ENCODE assay signal across 15 mouse cellular contexts in genomic region chr15:27994870-27995269, GRCm38 (mm10). TPM values are rescaled to one million over a fixed set of nuclear protein-coding genes. Genes with fewer than 3 reads are reported as not detected.
DNase-seq lines count a peak whose midpoint lies in the region; ATAC-seq and TF ChIP-seq lines count a peak whose summit lies in the region.
"Had no signal": no experiment of that assay in that cellular context is flagged by ENCODE, and none has a peak within 500 bp of the region (broad histone marks: within the 10 kb centered on the region; RNA-seq: fewer than 3 reads in every experiment).

No protein-coding gene starts in this region.

- no peaks in the 10 kb centered on the region for H3K36me3 ChIP-seq in stomach, embryonic 14.5 days (ENCODE audit: control insufficient read depth, insufficient read depth, low read length)
- H3K36me3 ChIP-seq in stomach, postnatal 0 days (ENCODE audit: control insufficient read depth, insufficient read depth, low read length) = no peaks in the 10 kb centered on the region
- no peaks in the 10 kb centered on the region for H3K36me3 ChIP-seq in kidney, embryonic 15.5 days
- H3K36me3 ChIP-seq: limb, embryonic 15.5 days had no signal

- WGBS in stomach, embryonic 14.5 days = 60% methylated on average over 13 of the region's 13 CpGs
- 75% methylated on average over 13 of the region's 13 CpGs for WGBS in stomach, postnatal 0 days
- 53% methylated on average over 13 of the region's 13 CpGs for WGBS in kidney, embryonic 15.5 days

- 0 out of 2 replicates have a peak overlapping the region, but pooled peaks have one; percentile 14 for H3K9ac ChIP-seq in stomach, embryonic 14.5 days (replicated peaks; ENCODE audit: low read depth, low read length)
- no peak overlapping the region for H3K9ac ChIP-seq in stomach, postnatal 0 days (ENCODE audit: low read length)
- H3K9ac ChIP-seq in kidney, embryonic 15.5 days = peak overlapping the region; percentile 26; the same call in 1 of the 2 replicates
- H3K9ac ChIP-seq: embryonic facial prominence, embryonic 13.5 days; limb, embryonic 15.5 days had no signal

- ATAC-seq in stomach, embryonic 14.5 days (ENCODE audit: insufficient number of reproducible peaks, insufficient read depth, low FRiP score, low read depth) = no peak
- no peak for ATAC-seq in stomach, postnatal 0 days (ENCODE audit: low FRiP score, low TSS enrichment)
- ATAC-seq in kidney, embryonic 15.5 days (replicated peaks; ENCODE audit: low FRiP score) = 0 out of 2 replicates have a peak, but pooled peaks have one; percentile 46
- ATAC-seq: intestine, postnatal 0 days had no signal

- H3K4me1 ChIP-seq in stomach, embryonic 14.5 days (ENCODE audit: control insufficient read depth, insufficient read depth, low read length) = peaks cover 54% of the 10 kb centered on the region
- peaks cover 17% of the 10 kb centered on the region for H3K4me1 ChIP-seq in stomach, postnatal 0 days (replicated peaks; ENCODE audit: control insufficient read depth, insufficient read depth)
- H3K4me1 ChIP-seq in kidney, embryonic 15.5 days = peaks cover 93% of the 10 kb centered on the region

- H3K4me3 ChIP-seq in stomach, embryonic 14.5 days (ENCODE audit: low read depth, low read length) = no peak overlapping the region
- H3K4me3 ChIP-seq in stomach, postnatal 0 days (ENCODE audit: low read depth, low read length) = no peak overlapping the region
- peak overlapping the region; percentile 28 for H3K4me3 ChIP-seq in kidney, embryonic 15.5 days (replicated peaks)
- H3K4me3 ChIP-seq: embryonic facial prominence, embryonic 13.5 days; limb, embryonic 15.5 days had no signal

- H3K27me3 ChIP-seq in stomach, embryonic 14.5 days (ENCODE audit: control insufficient read depth, insufficient read depth, low read length) = no peaks in the 10 kb centered on the region
- no peaks in the 10 kb centered on the region for H3K27me3 ChIP-seq in stomach, postnatal 0 days (ENCODE audit: control insufficient read depth, insufficient read depth, low read length)
- no peaks in the 10 kb centered on the region for H3K27me3 ChIP-seq in kidney, embryonic 15.5 days
- H3K27me3 ChIP-seq: embryonic facial prominence, embryonic 13.5 days; limb, embryonic 15.5 days had no signal

- H3K27ac ChIP-seq in stomach, embryonic 14.5 days (ENCODE audit: low read length) = no peak overlapping the region; the same call in 1 of the 2 replicates
- no peak overlapping the region for H3K27ac ChIP-seq in stomach, postnatal 0 days (replicated peaks)
- H3K27ac ChIP-seq in kidney, embryonic 15.5 days = peak overlapping the region; percentile 83
- H3K27ac ChIP-seq: embryonic facial prominence, embryonic 13.5 days; limb, embryonic 15.5 days had no signal

- no peak for TF ChIP-seq CTCF in stomach, postnatal 0 days (IDR thresholded peaks at IDR 0.05; ENCODE audit: low read depth)

- no peak for TF ChIP-seq EP300 in stomach, postnatal 0 days (optimal IDR thresholded peaks at IDR 0.05)

- no peaks in the 10 kb centered on the region for H3K9me3 ChIP-seq in stomach, embryonic 14.5 days (ENCODE audit: control insufficient read depth, low read depth, low read length)
- H3K9me3 ChIP-seq in stomach, postnatal 0 days (ENCODE audit: control insufficient read depth, low read length) = no peaks in the 10 kb centered on the region
- H3K9me3 ChIP-seq in kidney, embryonic 15.5 days (replicated peaks) = no peaks in the 10 kb centered on the region
- H3K9me3 ChIP-seq: embryonic facial prominence, embryonic 13.5 days; limb, embryonic 15.5 days had no signal

- H3K4me2 ChIP-seq in stomach, embryonic 14.5 days (replicated peaks; ENCODE audit: low read depth, low read length) = no peak overlapping the region
- H3K4me2 ChIP-seq in stomach, postnatal 0 days (replicated peaks; ENCODE audit: low read depth) = no peak overlapping the region
- peak overlapping the region; percentile 47 for H3K4me2 ChIP-seq in kidney, embryonic 15.5 days
- H3K4me2 ChIP-seq: embryonic facial prominence, embryonic 13.5 days; heart, embryonic 11.5 days; limb, embryonic 15.5 days had no signal

- peak; percentile 43 to 48 for DNase-seq in cerebellum, postnatal 10 days
- DNase-seq in cerebellum, postnatal 4 days (ENCODE audit: low spot score in 2 of 2) = no peak
- DNase-seq in stomach, postnatal 0 days (ENCODE audit: low spot score) = no peak
- peak; percentile 30 for DNase-seq in yolk sac, embryonic 10.5 days (ENCODE audit: low spot score)
- no peak for DNase-seq in urinary bladder, postnatal 36 days (ENCODE audit: low spot score in 2 of 2)
- DNase-seq in gastrocnemius, postnatal 25 days = no peak
- DNase-seq: layer of hippocampus, postnatal 36 days; right cerebral cortex, adult 18-20 months; thymus, postnatal 36 days had no signal

RNA-seq across cellular contexts. Expression of gene Trio, which starts 30.8 kb away (rescaled TPM):
- 45.0 and 54.2 TPM in 2 replicates for polyA plus RNA-seq in stomach, embryonic 14.5 days (2014; fragmentation: Nextera tagmentation; extraction: Ambion mirVana)
- polyA plus RNA-seq in stomach, postnatal 0 days (2015; fragmentation: Nextera tagmentation; extraction: Ambion mirVana) = 8.7 and 8.8 TPM in 2 replicates
- 27.3 and 28.8 TPM in 2 replicates for polyA plus RNA-seq in kidney, embryonic 15.5 days (2015; fragmentation: Nextera tagmentation; extraction: Ambion mirVana)
- total RNA-seq in gastrocnemius, postnatal 25 days (2021) = 10 to 100 TPM; 31.0 to 36.4 TPM

Comparison
In these comparisons a context has a peak if more than half of its experiments do, and no peak if none do; other contexts are left out.
1. DNase-seq: peak in cerebellum, postnatal 10 days (2 of 2) and yolk sac, embryonic 10.5 days (single experiment); none in cerebellum, postnatal 4 days (0 of 2), stomach, postnatal 0 days (single experiment), urinary bladder, postnatal 36 days (0 of 2) and gastrocnemius, postnatal 25 days (single experiment).